Mouse (Mus musculus): ENCODE measurements around the gene Fermt2. TPM values are rescaled to one million over a fixed set of nuclear protein-coding genes. Genes with fewer than 3 reads are reported as not detected.

The Fermt2 gene
- total RNA-seq, 2 experiments from 2014 or later: 96.7 to 103 TPM

DNA sequence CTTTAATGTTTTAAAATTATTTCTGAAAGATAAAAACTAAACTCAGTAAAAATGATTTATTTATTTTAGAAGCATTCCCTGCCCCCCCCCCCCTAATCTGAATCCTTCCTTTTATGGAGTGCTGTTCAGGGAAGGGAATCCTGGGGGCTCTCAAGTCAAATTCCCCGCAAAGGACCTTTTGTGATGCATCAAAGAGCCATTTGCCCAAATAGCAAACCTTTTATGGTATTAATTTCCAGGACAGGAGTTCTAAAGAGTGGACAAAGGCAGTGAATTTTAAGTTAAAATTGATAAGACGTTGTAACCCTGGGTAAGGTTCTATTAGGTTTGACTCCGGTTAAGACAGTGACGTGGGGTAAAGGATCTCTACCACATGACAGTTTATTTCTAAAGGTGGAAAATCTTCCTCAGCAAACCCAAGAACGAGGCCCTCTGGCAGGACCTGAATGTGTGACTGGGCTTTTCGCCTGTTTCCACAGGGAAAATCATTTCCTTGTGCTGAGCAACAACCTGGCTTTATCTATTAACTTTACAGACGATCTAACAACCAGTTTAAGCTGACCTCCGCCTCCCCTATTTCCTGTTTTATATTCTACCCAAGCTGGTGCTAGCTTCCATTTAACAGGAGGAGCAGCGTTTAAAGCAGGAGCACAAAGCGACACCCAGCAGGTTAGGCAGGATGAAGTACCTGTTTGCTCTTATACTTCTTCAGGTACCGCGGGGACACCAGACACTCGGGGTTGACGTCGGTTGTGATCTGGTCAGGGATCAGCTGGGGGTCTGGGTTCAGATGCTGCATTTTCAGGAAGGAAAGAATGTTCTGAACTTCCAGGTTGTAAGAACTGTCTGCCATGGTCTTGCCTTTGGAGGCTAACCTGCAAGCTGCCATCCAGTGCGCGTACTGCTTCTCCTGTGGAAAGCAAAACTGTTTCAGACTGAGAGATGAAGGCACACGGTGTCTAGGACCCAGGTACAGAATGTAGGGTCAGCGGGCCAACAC, 65.6 kb downstream of the Fermt2 start:
- DNase-seq (ENCODE audit: low spot score in 2 of 2): no peak

- DNase-seq (ENCODE audit: low spot score in 2 of 2): no peak
These were observed 66.3 kb downstream of the Fermt2 start for GRCm38 (mm10) chr14:45463599-45463998.

- DNase-seq (ENCODE audit: low spot score in 2 of 2): no peak
These were observed 66.9 kb downstream of the Fermt2 start for GRCm38 (mm10) chr14:45462875-45463475.

GRCm38 (mm10) chr14:45462374-45462773, 67.5 kb downstream of the Fermt2 start:
- DNase-seq (ENCODE audit: low spot score in 2 of 2): peak; percentile 41 to 69

GRCm38 (mm10) chr14:45461945-45462344, 68.0 kb downstream of the Fermt2 start:
- DNase-seq (ENCODE audit: low spot score in 2 of 2): no peak

DNA sequence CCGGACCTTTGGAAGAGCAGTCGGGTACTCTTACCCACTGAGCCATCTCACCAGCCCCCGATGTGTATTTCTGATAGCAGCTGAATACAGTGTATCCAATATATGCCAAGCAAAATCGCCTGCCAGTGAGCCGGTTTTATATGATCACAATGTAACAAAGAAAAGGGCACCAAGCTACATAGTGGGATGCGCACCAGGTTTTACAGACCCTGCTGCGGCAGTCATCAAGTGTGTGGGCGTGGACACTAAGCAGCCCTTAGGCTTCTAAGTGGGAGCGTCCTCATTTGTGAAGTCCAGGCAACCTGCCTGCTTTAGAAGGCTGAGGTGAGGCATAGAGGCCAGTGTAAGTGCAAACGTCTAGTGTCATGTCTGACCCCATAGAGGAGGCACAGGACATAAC, 69.4 kb downstream of the Fermt2 start:
- no peak for DNase-seq (ENCODE audit: low spot score in 2 of 2)

DNA sequence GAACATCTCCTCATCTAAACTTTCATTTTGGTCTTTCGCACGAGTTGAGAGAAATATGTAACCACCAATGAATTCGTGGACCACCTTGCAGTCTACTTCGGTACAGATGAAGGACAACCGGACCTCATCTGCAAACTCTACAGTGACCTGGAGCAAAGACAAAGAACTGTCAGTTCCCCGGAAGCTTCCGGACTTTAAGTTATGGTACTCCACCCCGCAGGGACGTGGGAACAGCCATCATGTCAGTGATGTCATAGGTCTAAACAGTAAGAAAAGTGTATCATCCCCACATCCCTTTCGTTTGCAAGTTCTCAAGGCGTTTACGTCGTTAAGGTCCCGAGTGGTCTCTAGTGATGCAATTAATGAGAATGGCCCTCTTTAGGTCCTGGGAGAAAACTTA, 70.0 kb downstream of the Fermt2 start:
- DNase-seq (ENCODE audit: low spot score in 2 of 2): no peak

GRCm38 (mm10) chr14:45457003-45457402, 72.9 kb downstream of the Fermt2 start:
- peak in 1 of 2 experiments; percentile 25 for DNase-seq (ENCODE audit: low spot score in 2 of 2)

GRCm38 (mm10) chr14:45456502-45456846, 73.4 kb downstream of the Fermt2 start:
- DNase-seq (ENCODE audit: low spot score in 2 of 2): no peak

GRCm38 (mm10) chr14:45455651-45456501, 74.0 kb downstream of the Fermt2 start:
- peak in 1 of 2 experiments; percentile 42 for DNase-seq (ENCODE audit: low spot score in 2 of 2)

DNA sequence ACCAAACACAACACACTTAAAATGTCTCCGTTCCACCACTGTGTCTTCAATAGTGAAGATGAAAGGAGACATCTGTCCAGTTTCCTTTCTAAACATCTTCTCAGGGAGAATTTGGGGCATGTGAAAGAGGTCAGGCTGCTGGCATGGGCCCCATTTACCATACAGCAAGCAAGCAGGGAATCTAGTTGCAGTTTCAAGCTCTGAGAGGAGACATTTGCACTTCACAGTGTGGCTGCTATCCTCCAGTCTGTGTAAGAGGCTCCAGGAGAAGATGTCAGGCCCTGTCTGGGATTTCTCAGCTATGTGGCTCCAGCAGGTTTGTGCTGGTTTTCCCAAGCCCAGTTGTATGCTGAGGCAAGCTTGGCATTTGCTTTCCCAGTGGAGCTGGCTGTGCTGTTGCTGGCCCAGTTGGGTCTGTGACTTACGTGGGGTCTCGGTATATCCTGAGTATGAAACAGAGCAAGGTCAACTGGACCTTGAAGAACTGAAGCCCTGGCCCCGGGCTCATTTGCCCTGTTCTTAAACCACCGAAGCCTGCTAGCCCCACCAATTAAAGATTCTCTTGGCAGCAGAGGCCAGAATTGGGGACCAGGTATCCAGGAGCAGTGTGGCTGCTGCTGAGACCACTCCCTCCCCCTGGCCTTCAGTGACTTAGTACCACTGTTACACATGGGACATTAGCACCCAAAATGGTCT, 76.2 kb downstream of the Fermt2 start:
- no peak for DNase-seq (ENCODE audit: low spot score in 2 of 2)

DNA sequence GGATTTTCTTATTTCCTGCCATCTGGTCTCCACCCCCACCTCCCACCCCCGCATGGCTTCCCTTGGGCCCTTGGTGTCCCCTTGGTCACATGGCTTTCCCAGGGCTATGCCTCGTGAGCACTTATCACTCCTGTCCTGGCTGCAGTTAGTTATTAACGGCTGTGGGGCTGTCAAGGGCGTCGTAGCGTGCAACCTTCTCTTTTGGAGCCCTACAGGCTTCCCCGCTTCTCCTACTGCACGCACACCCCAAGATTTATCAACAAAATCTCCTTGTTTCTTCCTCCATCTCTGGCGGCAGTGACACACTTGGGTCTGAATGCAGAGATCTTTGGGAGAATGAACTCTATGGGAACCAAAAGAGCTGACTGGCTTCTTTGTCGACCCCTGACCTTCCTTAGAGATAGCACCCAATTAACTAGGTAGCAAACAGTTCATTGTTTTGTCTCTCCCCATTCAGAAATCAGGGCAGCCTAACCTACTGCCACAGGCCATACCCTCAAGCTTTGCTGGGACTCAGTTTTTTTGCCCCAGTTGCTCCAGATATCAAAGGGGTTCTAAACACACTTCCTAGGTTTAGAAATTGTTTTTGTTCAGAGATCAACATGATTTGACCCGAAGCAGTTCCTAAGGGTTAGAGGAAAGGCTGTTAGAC, 76.9 kb downstream of the Fermt2 start:
- no peak for DNase-seq (ENCODE audit: low spot score in 2 of 2)

DNA sequence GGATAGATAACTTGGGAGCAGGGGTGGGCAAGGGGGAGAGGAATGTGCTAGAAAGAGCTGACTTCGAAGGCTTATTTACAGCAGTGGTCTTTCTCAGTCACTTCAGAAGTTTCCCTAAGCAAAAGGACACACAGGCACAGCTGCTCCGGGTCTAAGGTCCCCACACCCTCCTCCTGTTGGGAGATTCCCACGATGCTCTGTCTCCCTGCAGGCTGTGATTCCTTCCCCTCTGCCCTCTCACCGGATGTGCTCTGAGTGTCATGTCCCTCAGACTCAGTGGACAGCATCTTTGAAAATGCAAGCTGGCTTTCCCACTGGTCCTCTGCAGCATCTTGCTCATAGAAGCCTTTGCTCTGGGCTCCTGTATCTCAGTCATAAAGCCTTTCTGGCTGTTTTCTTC, 77.8 kb downstream of the Fermt2 start:
- DNase-seq (ENCODE audit: low spot score in 2 of 2): no peak

DNA sequence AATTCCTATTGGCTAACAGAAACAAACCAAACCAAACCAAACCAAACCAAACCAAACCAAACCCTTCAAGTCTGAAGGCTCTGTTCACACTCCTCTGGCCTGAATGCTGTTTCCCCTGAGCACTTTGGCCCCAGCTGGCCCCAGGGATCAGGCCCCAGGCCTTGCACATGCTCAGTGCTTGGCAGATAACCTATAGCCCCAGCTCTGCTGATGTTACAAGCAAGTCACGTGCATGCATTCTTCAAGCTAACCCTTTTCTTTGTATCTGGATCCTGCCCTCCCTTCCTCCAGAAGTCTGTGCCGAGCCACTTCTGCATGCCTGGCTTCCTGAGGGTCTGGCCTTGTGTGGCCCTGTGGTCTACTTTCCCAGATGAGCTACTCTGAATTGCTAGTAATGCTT, 78.8 kb downstream of the Fermt2 start:
- no peak for DNase-seq (ENCODE audit: low spot score in 2 of 2)

DNA sequence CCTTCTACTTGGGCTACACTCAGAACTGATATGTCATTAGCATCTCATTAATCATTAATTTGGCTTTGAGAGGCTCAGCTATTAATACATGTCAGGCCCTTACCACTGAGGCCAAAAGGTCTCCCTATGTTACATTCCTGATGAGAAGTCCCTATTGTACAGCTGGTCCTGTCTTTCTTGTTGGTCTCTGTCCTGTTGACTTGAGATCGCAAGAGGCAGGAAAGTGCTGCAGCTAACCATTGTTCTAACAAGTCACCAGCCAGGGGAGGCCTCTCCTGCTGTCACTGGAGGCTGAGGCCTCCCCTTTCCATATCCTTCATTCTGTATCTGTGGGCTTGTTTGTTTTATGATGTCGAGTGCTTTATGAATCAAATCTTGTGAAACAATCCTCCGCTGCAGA, 83.1 kb downstream of the Fermt2 start:
- DNase-seq (ENCODE audit: low spot score in 2 of 2): no peak

DNA sequence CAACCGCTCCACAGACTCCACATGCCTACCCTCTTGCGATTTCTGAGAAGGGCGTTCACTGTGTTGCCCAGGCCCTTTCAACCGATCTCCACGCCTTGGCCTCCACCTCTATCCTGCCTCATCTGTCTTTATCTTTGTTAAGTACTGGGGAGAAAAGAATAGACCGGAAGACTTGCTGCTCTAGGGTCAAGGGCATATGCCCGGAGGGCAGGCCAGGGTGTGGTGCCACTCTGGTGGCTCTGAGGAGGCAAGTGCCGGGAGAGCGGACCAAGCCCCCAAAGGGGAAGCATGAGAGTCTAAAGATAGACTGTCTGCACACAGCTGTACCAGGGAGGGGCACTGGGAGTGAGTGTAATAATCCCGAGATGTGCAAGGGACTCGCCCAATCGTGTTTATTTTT, 84.5 kb downstream of the Fermt2 start:
- no peak for DNase-seq (ENCODE audit: low spot score in 2 of 2)

DNA sequence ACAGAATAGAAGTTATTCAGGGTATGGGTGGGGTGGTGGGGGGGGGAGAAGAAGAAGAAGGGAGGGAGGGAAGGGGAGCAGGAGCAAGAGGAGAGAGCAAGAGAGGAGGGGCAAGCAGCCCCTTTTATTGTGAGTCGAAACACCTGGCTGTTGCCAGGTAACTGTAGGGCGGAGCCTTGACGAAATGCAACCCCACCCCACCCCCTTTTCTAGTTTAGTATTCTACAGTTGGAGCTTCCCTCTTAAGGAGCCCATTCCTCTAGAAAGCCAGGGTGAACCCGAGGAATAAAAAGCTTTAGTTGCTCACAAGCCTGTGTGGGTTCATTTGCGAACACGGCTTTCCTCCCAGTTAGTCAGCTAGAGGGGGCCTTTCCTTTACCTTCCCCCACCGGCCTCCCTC, 85.0 kb downstream of the Fermt2 start:
- DNase-seq (ENCODE audit: low spot score in 2 of 2): no peak

GRCm38 (mm10) chr14:45442781-45443560, 86.9 kb downstream of the Fermt2 start:
- DNase-seq (ENCODE audit: low spot score in 2 of 2): no peak

DNA sequence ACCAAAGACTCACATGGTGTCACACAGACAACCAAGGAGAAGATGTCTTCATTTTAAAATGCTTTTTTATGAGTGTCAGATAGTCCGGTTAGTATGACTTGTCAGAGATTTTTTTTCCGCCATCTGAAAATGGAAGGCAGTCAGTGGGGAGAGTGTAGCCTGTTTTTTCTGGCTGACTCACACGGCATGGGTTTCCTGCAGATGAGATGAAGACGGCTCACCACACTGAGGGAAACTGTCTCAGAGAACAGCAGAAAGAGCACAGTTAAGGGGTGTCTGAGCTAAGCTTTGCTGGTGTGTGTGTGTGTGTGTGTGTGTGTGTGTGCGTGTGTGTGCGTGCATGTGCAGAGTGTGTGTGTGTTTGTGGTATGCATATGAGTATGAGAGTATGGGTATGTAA, 88.6 kb downstream of the Fermt2 start:
- DNase-seq (ENCODE audit: low spot score in 2 of 2): no peak

DNA sequence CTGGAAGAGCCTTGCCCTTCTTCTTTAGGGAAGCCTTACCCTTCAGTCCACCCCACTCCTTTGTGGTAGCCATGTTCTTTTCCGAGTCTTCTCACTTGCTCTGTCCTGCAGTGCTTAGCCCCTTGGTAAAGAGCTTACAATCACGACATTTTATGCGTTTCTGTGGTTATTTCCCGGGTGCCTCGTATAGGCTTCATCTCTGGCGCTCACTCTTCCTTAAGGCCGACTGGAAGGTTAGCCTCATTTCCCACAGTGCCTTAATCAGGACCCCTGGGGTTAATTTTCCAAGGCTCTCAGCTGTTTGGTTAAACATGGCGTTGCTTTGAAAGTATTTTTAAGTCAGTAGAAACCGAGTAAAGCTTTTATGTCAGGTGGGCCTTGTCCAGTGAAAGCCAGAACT, 90.5 kb downstream of the Fermt2 start:
- no peak for DNase-seq (ENCODE audit: low spot score in 2 of 2)

Data from layer of hippocampus, adult 18-20 months (tissue).